Mouse (Mus musculus) kidney, embryonic 16.5 days (tissue): ENCODE results near the gene Slc9a9. TPM values are rescaled to one million over a fixed set of nuclear protein-coding genes. Genes with fewer than 3 reads are reported as not detected.

Experiments used
- ATAC-seq: fragments of 200-750 bp; cut with Nextera tagmentation; 2 replicates; pipeline ENCODE4 v1.8.0; 2017; ENCODE audit warnings: moderate TSS enrichment; ENCODE audit not compliant: low FRiP score, low TSS enrichment
- H3K27ac ChIP-seq: fragments of 300-500 bp; sonication (generic); 2 replicates; pipeline ENCODE4 v1.5.1; 2014; ENCODE audit warnings: low read length
- H3K27me3 ChIP-seq: fragments of 300-500 bp; sonication (generic); 2 replicates; pipeline ENCODE4 v1.6.1; 2014; ENCODE audit warnings: low read length, control low read depth, mixed read lengths; ENCODE audit not compliant: insufficient read depth
- H3K36me3 ChIP-seq: fragments of 300-500 bp; sonication (generic); 2 replicates; pipeline ENCODE4 v1.6.1; 2014; ENCODE audit warnings: low read length, control low read depth, mixed read lengths; ENCODE audit not compliant: insufficient read depth
- H3K4me1 ChIP-seq: fragments of 300-500 bp; sonication (generic); 2 replicates; pipeline ENCODE4 v1.6.1; 2014; ENCODE audit warnings: low read length, control low read depth, mixed read lengths; ENCODE audit not compliant: insufficient read depth
- H3K4me2 ChIP-seq: fragments of 300-500 bp; sonication (generic); replicated peaks from 2 replicates; pipeline ENCODE4 v1.6.1; 2014; ENCODE audit warnings: low read depth, low read length
- H3K4me3 ChIP-seq: fragments of 300-500 bp; sonication (generic); 2 replicates; pipeline ENCODE4 v1.5.1; 2014; ENCODE audit warnings: mild to moderate bottlenecking, low read length
- H3K9ac ChIP-seq: fragments of 300-500 bp; sonication (generic); replicated peaks from 2 replicates; pipeline ENCODE4 v1.6.1; 2014; ENCODE audit warnings: low read length
- H3K9me3 ChIP-seq: fragments of 300-500 bp; sonication (generic); 2 replicates; pipeline ENCODE4 v1.6.1; 2016; ENCODE audit warnings: low read length, control low read depth
- WGBS: fragments of 180-500 bp; shearing (Covaris S2); extraction: QIAGEN DNeasy Blood & Tissue Kit; methylation state at CpG from one replicate; pipeline ENCODE4 v1.1.7; 2014; 5-methylcytosine and 5-hydroxymethylcytosine counted together
- polyA plus RNA-seq: library from polyadenylated mRNA; unstranded; fragments of >200 nt; fragmentation: Nextera tagmentation; extraction: Ambion mirVana; gene quantifications from 2 replicates; pipeline ENCODE4 v1.2.1, GENCODE M21; 2015

Slc9a9 gene
- polyA plus RNA-seq, 1 experiment from 2014 or later, result 4.3 TPM

GRCm38 (mm10) chr9:95158916-95159315 lies 489.2 kb downstream of the Slc9a9 start:
- Histone ChIP-seq H3K27me3 (no peaks in the 10 kb centered on the region), H3K36me3 (no peaks in the 10 kb centered on the region), H3K27ac (no peak overlapping the region), H3K9ac (no peak overlapping the region), H3K9me3 (no peaks in the 10 kb centered on the region), H3K4me2 (no peak overlapping the region), H3K4me3 (no peak overlapping the region), H3K4me1 (peaks cover 4% of the 10 kb centered on the region; the same call in 1 of the 2 replicates)
- no peak for ATAC-seq
- 88% methylated on average over 8 of the region's 8 CpGs for WGBS

GRCm38 (mm10) chr9:95160575-95161300 lies 491.0 kb downstream of the Slc9a9 start:
- no peak overlapping the region for H3K27ac ChIP-seq
- no peak for ATAC-seq
- H3K9me3 ChIP-seq, result no peaks in the 10 kb centered on the region
- H3K4me2 ChIP-seq, result no peak overlapping the region
- H3K36me3 ChIP-seq, result no peaks in the 10 kb centered on the region
- H3K27me3 ChIP-seq, result no peaks in the 10 kb centered on the region
- no peak overlapping the region for H3K4me3 ChIP-seq
- WGBS, result 80% methylated on average over 7 of the region's 7 CpGs
- no peak overlapping the region for H3K9ac ChIP-seq
- peaks cover 4% of the 10 kb centered on the region; the same call in 1 of the 2 replicates for H3K4me1 ChIP-seq

GRCm38 (mm10) chr9:95161699-95162098 lies 492.0 kb downstream of the Slc9a9 start:
- WGBS, result 46% methylated on average over 2 of the region's 2 CpGs

GRCm38 (mm10) chr9:95166224-95166623 lies 496.5 kb downstream of the Slc9a9 start:
- Histone ChIP-seq H3K9ac (no peak overlapping the region), H3K4me2 (no peak overlapping the region), H3K9me3 (no peaks in the 10 kb centered on the region), H3K4me3 (no peak overlapping the region), H3K27ac (no peak overlapping the region), H3K27me3 (no peaks in the 10 kb centered on the region), H3K4me1 (peaks cover 4% of the 10 kb centered on the region; the same call in 1 of the 2 replicates), H3K36me3 (no peaks in the 10 kb centered on the region)
- no peak for ATAC-seq
- 76% methylated on average over 4 of the region's 4 CpGs for WGBS

More at GRCm38 (mm10) chr9:95161699-95162098, 492.0 kb downstream of the Slc9a9 start:
- Histone ChIP-seq H3K4me2 (no peak overlapping the region), H3K9me3 (no peaks in the 10 kb centered on the region), H3K4me3 (no peak overlapping the region), H3K36me3 (no peaks in the 10 kb centered on the region), H3K4me1 (peaks cover 4% of the 10 kb centered on the region; the same call in 1 of the 2 replicates), H3K9ac (no peak overlapping the region), H3K27ac (no peak overlapping the region), H3K27me3 (no peaks in the 10 kb centered on the region)
- ATAC-seq, result no peak

- Histone ChIP-seq H3K4me1 (peaks cover 4% of the 10 kb centered on the region; the same call in 1 of the 2 replicates), H3K4me3 (no peak overlapping the region), H3K9ac (no peak overlapping the region), H3K27ac (no peak overlapping the region), H3K27me3 (no peaks in the 10 kb centered on the region), H3K36me3 (no peaks in the 10 kb centered on the region), H3K9me3 (no peaks in the 10 kb centered on the region), H3K4me2 (no peak overlapping the region)
- ATAC-seq, result no peak
- WGBS, result 71% methylated on average over 1 of the region's 1 CpGs
These were observed 498.1 kb downstream of the Slc9a9 start for GRCm38 (mm10) chr9:95167806-95168205.

GRCm38 (mm10) chr9:95168487-95169008 lies 498.8 kb downstream of the Slc9a9 start:
- 83% methylated on average over 13 of the region's 13 CpGs for WGBS
- Histone ChIP-seq H3K9ac (no peak overlapping the region), H3K36me3 (no peaks in the 10 kb centered on the region), H3K4me3 (no peak overlapping the region), H3K4me2 (no peak overlapping the region), H3K27me3 (no peaks in the 10 kb centered on the region), H3K9me3 (no peaks in the 10 kb centered on the region), H3K4me1 (peaks cover 2% of the 10 kb centered on the region; the same call in 1 of the 2 replicates), H3K27ac (no peak overlapping the region)
- ATAC-seq, result peak; percentile 61

GRCm38 (mm10) chr9:95178170-95178569 lies 508.5 kb downstream of the Slc9a9 start:
- Histone ChIP-seq H3K4me1 (no peaks in the 10 kb centered on the region), H3K9ac (no peak overlapping the region), H3K27ac (no peak overlapping the region), H3K9me3 (no peaks in the 10 kb centered on the region), H3K27me3 (no peaks in the 10 kb centered on the region), H3K4me3 (no peak overlapping the region), H3K4me2 (no peak overlapping the region), H3K36me3 (no peaks in the 10 kb centered on the region)
- WGBS, result 85% methylated on average over 3 of the region's 3 CpGs
- no peak for ATAC-seq

- Histone ChIP-seq H3K36me3 (no peaks in the 10 kb centered on the region), H3K4me2 (no peak overlapping the region), H3K27me3 (no peaks in the 10 kb centered on the region), H3K9ac (no peak overlapping the region), H3K9me3 (no peaks in the 10 kb centered on the region), H3K4me1 (no peaks in the 10 kb centered on the region), H3K27ac (no peak overlapping the region), H3K4me3 (no peak overlapping the region)
- ATAC-seq, result no peak
- 72% methylated on average over 2 of the region's 2 CpGs for WGBS
These were observed 510.3 kb downstream of the Slc9a9 start for GRCm38 (mm10) chr9:95180005-95180404.

- no peaks in the 10 kb centered on the region for H3K27me3 ChIP-seq
- 70% methylated on average over 4 of the region's 4 CpGs for WGBS
- H3K27ac ChIP-seq, result no peak overlapping the region
These were observed 510.9 kb downstream of the Slc9a9 start for GRCm38 (mm10) chr9:95180569-95180968.

More at GRCm38 (mm10) chr9:95180569-95180968, 510.9 kb downstream of the Slc9a9 start:
- H3K4me3 ChIP-seq, result no peak overlapping the region
- no peaks in the 10 kb centered on the region for H3K4me1 ChIP-seq
- no peaks in the 10 kb centered on the region for H3K36me3 ChIP-seq
- ATAC-seq, result no peak
- H3K9me3 ChIP-seq, result peaks cover 5% of the 10 kb centered on the region
- H3K4me2 ChIP-seq, result no peak overlapping the region
- no peak overlapping the region for H3K9ac ChIP-seq
